Mouse (Mus musculus): Measurements from ENCODE around the gene Dapk3. TPM values are rescaled to one million over a fixed set of nuclear protein-coding genes. Genes with fewer than 3 reads are reported as not detected.

Dapk3 gene
- polyA plus RNA-seq, 1 experiment: 31.7 TPM

Other genes with a start within 250 kb of the Dapk3 start
- 6.4 and 9.0 TPM in 2 replicates for gene Gng7, start 168.1 kb upstream of the Dapk3 start, polyA plus RNA-seq (2012; ENCODE audit: insufficient read depth, insufficient read length, missing spikeins)
- not detected in 2 replicates for gene Diras1, start 157.3 kb upstream of the Dapk3 start, polyA plus RNA-seq (2012; ENCODE audit: insufficient read depth, insufficient read length, missing spikeins)
- gene Slc39a3, start 145.6 kb upstream of the Dapk3 start, polyA plus RNA-seq (2012; ENCODE audit: insufficient read depth, insufficient read length, missing spikeins): 7.0 and 12.1 TPM in 2 replicates
- gene Sgta, start 122.8 kb upstream of the Dapk3 start, polyA plus RNA-seq (2012; ENCODE audit: insufficient read depth, insufficient read length, missing spikeins): 130 and 139 TPM in 2 replicates
- gene Thop1, start 113.0 kb upstream of the Dapk3 start, polyA plus RNA-seq (2012; ENCODE audit: insufficient read depth, insufficient read length, missing spikeins): 7.0 and 11.3 TPM in 2 replicates
- not detected in 2 replicates for gene Creb3l3, start 84.1 kb upstream of the Dapk3 start, polyA plus RNA-seq (2012; ENCODE audit: insufficient read depth, insufficient read length, missing spikeins)
- gene Map2k2, start 77.1 kb upstream of the Dapk3 start, polyA plus RNA-seq (2012; ENCODE audit: insufficient read depth, insufficient read length, missing spikeins): 64.4 and 88.3 TPM in 2 replicates
- gene Zbtb7a, start 47.8 kb upstream of the Dapk3 start, polyA plus RNA-seq (2012; ENCODE audit: insufficient read depth, insufficient read length, missing spikeins): 28.4 and 29.6 TPM in 2 replicates
- 10.3 and 13.4 TPM in 2 replicates for gene Pias4, start 15.1 kb upstream of the Dapk3 start, polyA plus RNA-seq (2012; ENCODE audit: insufficient read depth, insufficient read length, missing spikeins)
- gene Eef2, start 6.4 kb upstream of the Dapk3 start, polyA plus RNA-seq (2012; ENCODE audit: insufficient read depth, insufficient read length, missing spikeins): 538 and 581 TPM in 2 replicates
- gene 4930442H23Rik, start 844 bp downstream of the Dapk3 start, polyA plus RNA-seq (2012; ENCODE audit: insufficient read depth, insufficient read length, missing spikeins): not detected in 2 replicates
- 1.4 TPM in 1 of 2 replicates, not detected in the other for gene Nmrk2, start 19.0 kb downstream of the Dapk3 start, polyA plus RNA-seq (2012; ENCODE audit: insufficient read depth, insufficient read length, missing spikeins)
- not detected in 2 replicates for gene Atcay, start 47.8 kb downstream of the Dapk3 start, polyA plus RNA-seq (2012; ENCODE audit: insufficient read depth, insufficient read length, missing spikeins)
- 0.32 and 1.2 TPM in 2 replicates for gene Zfr2, start 50.1 kb downstream of the Dapk3 start, polyA plus RNA-seq (2012; ENCODE audit: insufficient read depth, insufficient read length, missing spikeins)
- not detected in 2 replicates for gene Matk, start 69.9 kb downstream of the Dapk3 start, polyA plus RNA-seq (2012; ENCODE audit: insufficient read depth, insufficient read length, missing spikeins)
- gene Mrpl54, start 83.9 kb downstream of the Dapk3 start, polyA plus RNA-seq (2012; ENCODE audit: insufficient read depth, insufficient read length, missing spikeins): 122 and 144 TPM in 2 replicates
- gene Apba3, start 84.0 kb downstream of the Dapk3 start, polyA plus RNA-seq (2012; ENCODE audit: insufficient read depth, insufficient read length, missing spikeins): 59.5 and 82.7 TPM in 2 replicates
- gene Tjp3, start 108.6 kb downstream of the Dapk3 start, polyA plus RNA-seq (2012; ENCODE audit: insufficient read depth, insufficient read length, missing spikeins): 1.6 TPM in 1 of 2 replicates, not detected in the other
- 10.6 and 12.4 TPM in 2 replicates for gene Pip5k1c, start 110.0 kb downstream of the Dapk3 start, polyA plus RNA-seq (2012; ENCODE audit: insufficient read depth, insufficient read length, missing spikeins)
- gene Cactin, start 138.1 kb downstream of the Dapk3 start, polyA plus RNA-seq (2012; ENCODE audit: insufficient read depth, insufficient read length, missing spikeins): 8.4 and 9.6 TPM in 2 replicates
- not detected in 2 replicates for gene Tbxa2r, start 145.7 kb downstream of the Dapk3 start, polyA plus RNA-seq (2012; ENCODE audit: insufficient read depth, insufficient read length, missing spikeins)
- 1.0 TPM in 1 of 2 replicates, not detected in the other for gene Gipc3, start 160.3 kb downstream of the Dapk3 start, polyA plus RNA-seq (2012; ENCODE audit: insufficient read depth, insufficient read length, missing spikeins)
- gene Hmg20b, start 167.5 kb downstream of the Dapk3 start, polyA plus RNA-seq (2012; ENCODE audit: insufficient read depth, insufficient read length, missing spikeins): 66.1 and 78.7 TPM in 2 replicates
- gene Mfsd12, start 174.5 kb downstream of the Dapk3 start, polyA plus RNA-seq (2012; ENCODE audit: insufficient read depth, insufficient read length, missing spikeins): 8.3 and 11.5 TPM in 2 replicates
- gene 4930404N11Rik, start 182.8 kb downstream of the Dapk3 start, polyA plus RNA-seq (2012; ENCODE audit: insufficient read depth, insufficient read length, missing spikeins): not detected in 2 replicates
- gene Fzr1, start 195.5 kb downstream of the Dapk3 start, polyA plus RNA-seq (2012; ENCODE audit: insufficient read depth, insufficient read length, missing spikeins): 9.3 and 10.3 TPM in 2 replicates
- 25.1 and 35.9 TPM in 2 replicates for gene Dohh, start 201.4 kb downstream of the Dapk3 start, polyA plus RNA-seq (2012; ENCODE audit: insufficient read depth, insufficient read length, missing spikeins)
- gene Gm48551, start 201.5 kb downstream of the Dapk3 start, polyA plus RNA-seq (2012; ENCODE audit: insufficient read depth, insufficient read length, missing spikeins): 2.4 TPM in 1 of 2 replicates, not detected in the other
- gene Gm48552, start 206.0 kb downstream of the Dapk3 start, polyA plus RNA-seq (2012; ENCODE audit: insufficient read depth, insufficient read length, missing spikeins): not detected in 2 replicates
- 1.9 and 5.3 TPM in 2 replicates for gene Smim24, start 210.0 kb downstream of the Dapk3 start, polyA plus RNA-seq (2012; ENCODE audit: insufficient read depth, insufficient read length, missing spikeins)

Measured in brown adipose tissue, adult 24 weeks (tissue).